Mouse (Mus musculus): ENCODE measurements around the gene Psme2.

Gene Psme2

DNA sequence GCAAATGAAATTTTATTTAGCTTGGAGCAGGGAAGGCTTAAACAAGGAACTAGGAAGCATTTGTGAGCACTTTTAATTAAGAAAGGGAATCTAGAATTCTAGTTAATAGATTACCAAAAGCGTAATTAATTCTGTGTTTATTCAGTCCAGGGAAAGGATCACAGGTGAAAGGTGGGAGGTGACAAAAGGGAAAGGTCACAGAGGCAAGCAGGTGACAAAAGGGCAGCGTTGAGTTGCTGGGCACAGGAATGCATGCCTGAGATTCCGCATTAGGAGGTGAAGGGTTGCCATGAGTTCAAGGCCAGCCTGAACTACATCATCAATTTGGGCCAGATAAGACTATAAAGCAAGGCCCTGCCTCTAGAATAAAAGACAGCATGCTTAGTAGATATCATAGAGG lies 23.4 kb downstream of the Psme2 start:
- no peak for DNase-seq (ENCODE audit: low spot score in 2 of 2)

- no peak for DNase-seq (ENCODE audit: low spot score in 2 of 2)
Observed at GRCm38 (mm10) chr14:55565748-55566147, 25.2 kb downstream of the Psme2 start.

DNA sequence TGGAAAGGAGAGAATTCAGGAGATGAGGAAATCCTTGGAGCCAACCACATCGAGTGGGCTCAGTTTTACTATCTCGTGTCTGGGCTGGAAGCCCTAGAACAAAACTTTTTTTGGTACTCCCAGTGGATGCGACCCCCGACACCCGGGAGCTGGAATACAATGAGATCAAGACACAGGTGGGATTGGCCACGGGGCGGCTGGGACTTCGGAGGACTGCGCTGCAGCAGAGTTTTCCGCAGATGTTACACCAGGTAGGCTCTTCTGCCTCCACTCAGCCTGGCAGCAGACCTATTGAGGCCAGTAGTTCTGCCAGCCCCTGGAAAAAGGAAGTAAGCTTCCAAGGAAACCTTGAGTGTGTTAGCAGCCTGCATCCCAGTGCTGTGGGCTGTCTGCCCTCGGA lies 27.7 kb downstream of the Psme2 start:
- DNase-seq (ENCODE audit: low spot score in 2 of 2) = no peak

- no peak for DNase-seq (ENCODE audit: low spot score in 2 of 2)
Observed at GRCm38 (mm10) chr14:55561860-55562259, 29.1 kb downstream of the Psme2 start.

GRCm38 (mm10) chr14:55560202-55561073 lies 30.5 kb downstream of the Psme2 start, which contains the start of gene A730061H03Rik:
Gene A730061H03Rik, minus strand, starts transcription at chr14:55560406.
- peak; percentile 95 to 98 for DNase-seq (ENCODE audit: low spot score in 2 of 2)

GRCm38 (mm10) chr14:55559799-55560201 lies 31.1 kb downstream of the Psme2 start, which contains the start of gene Dcaf11:
Gene Dcaf11, plus strand, starts transcription at chr14:55560006.
- DNase-seq (ENCODE audit: low spot score in 2 of 2) = peak; percentile 82 to 90

GRCm38 (mm10) chr14:55558740-55559448 lies 32.0 kb downstream of the Psme2 start:
- no peak for DNase-seq (ENCODE audit: low spot score in 2 of 2)

DNA sequence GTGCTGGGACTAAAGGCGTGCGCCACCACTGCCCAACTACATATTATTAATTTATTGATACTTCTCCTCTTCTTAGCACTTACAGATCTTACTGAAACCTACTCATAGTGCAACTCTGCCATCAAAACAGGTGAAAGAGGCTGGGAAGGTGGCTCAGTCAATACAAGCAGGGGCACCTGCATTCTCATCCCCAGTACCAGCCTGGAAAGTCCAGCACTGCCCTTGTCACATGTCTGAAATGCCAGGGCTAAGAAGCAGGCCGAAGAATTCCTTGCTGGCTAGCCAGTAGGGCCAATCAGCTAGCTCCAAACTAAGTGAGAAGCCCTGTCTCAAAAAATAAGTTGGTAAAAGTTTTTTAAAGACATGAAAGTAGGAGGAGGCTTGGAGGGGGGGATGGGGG lies 33.3 kb downstream of the Psme2 start:
- no peak for DNase-seq (ENCODE audit: low spot score in 2 of 2)

DNA sequence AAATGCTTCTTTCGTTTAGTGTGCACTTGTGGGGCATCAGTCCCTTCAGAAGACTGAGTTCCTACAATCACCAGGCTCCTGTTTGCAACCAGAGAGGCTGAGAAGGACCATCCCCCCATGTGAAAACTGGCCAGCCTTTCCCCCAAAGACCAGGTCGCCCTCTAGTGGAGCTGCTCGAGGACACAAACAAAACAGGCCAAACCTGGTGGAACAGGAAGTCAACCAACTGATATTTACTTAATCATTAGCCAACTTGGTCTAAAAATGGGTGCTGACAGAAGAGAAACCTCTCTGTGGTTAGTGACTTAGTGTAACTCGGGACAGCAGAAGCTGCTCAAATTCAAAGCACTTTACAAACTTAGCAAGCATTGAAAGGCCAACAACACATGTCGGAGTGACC lies 33.9 kb downstream of the Psme2 start:
- DNase-seq (ENCODE audit: low spot score in 2 of 2) = peak; percentile 77 to 87

DNA sequence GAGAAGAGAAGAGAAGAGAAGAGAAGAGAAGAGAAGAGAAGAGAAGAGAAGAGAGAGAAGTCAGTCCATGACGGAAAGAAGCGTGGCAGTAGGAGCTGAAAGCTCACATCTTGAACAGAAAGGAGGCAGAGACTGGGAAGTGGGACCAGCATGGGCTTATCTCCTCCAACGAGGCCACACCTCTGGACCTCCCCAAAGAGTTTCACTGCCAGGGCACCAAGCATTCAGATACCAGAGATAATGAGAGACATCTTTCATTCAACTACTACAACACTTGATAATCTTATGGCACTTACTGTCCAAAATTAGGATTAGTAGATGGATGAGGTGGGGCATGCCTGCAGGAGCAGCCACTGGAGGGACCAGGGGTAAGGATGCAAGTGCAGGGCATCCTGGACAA lies 35.1 kb downstream of the Psme2 start:
- no peak for DNase-seq (ENCODE audit: low spot score in 2 of 2)

DNA sequence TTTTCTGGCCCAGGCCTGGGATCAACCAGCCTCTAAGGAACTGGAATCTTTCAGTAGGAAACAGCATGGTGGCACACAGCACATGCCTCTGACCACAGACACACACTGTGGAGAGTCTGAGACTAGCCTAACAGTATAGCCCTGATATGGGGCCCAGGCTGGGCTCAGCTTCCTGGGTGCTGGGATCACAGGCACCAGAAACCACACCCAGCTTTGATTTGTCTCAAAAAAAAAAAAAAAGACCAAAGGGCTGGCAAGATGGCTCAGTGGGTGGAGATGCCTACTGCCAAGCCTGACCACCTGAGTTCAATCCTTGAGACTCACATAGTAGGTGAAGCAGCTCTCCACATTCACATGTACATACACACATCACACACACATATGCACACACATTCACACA lies 36.3 kb downstream of the Psme2 start:
- DNase-seq (ENCODE audit: low spot score in 2 of 2) = no peak

DNA sequence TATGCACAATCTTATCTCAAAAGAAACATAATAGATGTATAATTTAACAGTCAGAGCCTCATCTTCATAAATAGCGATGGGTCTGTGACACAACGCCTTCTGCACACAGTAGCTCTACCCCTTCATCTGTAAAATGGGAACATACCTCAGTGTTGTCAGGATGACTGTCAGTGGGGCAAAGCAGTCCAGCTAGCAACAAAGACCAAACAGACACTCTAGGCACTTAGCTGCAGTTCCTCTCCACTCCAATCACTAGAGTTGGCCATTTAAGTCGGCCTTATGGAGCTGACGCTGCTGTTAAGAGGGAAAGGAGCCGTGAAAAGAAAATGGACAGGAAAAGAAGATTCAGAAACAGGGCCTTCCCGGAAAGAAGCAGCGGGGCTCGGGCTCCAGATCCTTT lies 39.1 kb downstream of the Psme2 start:
- DNase-seq (ENCODE audit: low spot score in 2 of 2) = no peak

DNA sequence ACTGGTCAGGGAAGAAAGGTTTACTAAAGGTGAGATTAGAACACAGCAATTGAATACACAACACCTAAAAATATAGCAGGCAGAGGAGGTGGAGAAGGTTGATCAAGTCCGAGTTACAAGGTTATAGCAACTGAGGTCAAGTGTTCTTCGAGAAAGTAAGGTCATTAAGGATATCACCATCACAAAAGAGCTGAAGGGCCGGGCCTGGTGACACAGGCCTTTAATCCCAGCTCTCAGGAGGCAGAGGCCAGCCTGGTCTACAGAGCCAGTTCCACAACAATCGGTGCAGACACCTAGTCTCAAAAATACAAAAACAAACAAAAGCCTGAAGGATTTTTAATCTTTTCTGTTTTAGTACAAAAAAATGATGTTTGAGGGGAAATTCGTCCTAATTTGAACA lies 39.6 kb downstream of the Psme2 start:
- no peak for DNase-seq (ENCODE audit: low spot score in 2 of 2)

- DNase-seq (ENCODE audit: low spot score in 2 of 2) = no peak
Observed at GRCm38 (mm10) chr14:55550191-55550590, 40.7 kb downstream of the Psme2 start.

GRCm38 (mm10) chr14:55544334-55544733 lies 46.6 kb downstream of the Psme2 start:
- no peak for DNase-seq (ENCODE audit: low spot score in 2 of 2)

- no peak for DNase-seq (ENCODE audit: low spot score in 2 of 2)
Observed at GRCm38 (mm10) chr14:55542268-55542667, 48.6 kb downstream of the Psme2 start.

DNA sequence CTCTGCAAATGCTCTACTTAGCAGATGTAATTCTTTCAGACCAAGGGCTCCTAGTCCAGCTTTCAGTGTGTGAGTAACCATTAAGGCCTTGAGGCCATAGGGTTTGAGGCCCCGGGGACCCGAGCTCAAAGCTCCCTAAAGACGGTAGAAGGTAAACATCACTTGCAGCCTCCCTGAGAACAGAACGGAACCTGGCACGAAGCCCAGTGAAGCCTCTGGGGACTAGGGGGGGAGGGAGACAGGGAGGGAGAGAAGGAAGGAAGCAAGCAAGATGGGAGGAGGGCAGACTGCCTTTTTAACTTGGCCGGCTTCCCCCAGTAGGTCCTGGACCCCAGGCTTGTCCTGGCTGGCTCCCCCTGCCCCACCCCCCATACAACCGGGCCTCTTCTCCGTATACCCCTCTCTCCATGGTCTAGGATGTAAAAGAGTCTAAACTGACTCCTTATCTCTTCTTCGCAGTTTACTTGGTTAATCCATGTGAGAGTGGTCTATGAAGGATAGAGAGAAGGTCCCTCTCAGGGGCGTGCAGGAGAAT lies 50.1 kb downstream of the Psme2 start:
- DNase-seq (ENCODE audit: low spot score in 2 of 2) = peak; percentile 61 to 85

DNA sequence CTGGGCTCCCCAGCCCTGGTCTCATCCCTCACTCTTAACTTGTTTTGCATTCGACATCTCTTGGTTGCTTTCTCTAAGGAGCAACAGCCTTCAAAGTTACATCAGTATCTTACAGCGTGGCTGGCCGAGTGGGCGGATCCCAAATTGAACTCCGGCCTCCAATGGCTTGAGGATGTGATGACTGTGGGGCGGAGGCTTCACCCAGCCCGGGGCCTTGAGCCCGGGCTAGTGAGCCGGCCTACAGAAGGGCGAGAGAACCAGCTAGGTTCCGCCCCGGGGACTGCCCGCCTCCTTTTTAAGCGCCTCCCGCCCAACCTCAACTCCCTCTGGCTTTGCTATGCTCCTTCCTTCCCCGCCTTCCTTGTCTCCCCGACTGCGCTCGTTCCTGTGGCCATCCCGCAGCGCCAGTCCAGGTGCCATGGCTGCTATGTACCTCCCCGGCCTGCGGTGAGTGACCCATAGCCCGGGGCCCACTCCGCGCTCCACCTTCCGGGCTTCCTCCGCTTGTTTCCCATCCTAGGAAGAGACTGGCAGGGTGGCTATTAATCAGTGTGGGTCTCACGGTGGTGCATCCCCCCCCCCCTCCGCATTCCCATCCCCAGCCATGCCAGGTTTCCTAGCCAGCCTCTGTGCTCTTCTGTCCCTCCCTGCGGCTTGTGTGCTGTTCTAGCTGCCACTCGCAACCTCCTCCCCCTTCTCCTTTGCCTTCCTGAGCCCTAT lies 50.7 kb downstream of the Psme2 start, which contains the start of gene Pck2:
Gene Pck2, plus strand, starts transcription at position 200 of the 720 bp plus-strand sequence.
- peak; percentile 85 to 92 for DNase-seq (ENCODE audit: low spot score in 2 of 2)
